Comparison of ENCODE assay signal across 10 mouse cellular contexts in the genomic region with DNA sequence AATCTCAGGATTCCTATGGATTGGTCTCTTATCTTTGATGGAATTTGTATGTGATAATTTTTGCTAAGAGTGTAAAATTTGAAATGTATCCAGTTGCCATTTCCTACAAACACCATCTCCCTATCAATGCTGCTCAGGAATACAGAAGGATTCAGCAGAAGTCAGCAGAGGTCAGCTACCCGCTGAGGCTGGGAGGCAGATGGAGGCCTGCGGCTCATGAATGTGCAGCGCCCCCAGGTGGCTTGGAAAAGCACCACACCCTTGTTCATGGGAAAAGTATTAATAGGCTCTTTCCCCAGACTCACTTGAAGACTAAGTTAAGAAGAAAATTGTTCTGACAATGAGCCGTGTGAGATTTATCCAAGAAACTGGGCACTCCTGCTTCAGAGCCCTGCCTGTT.
DNase-seq lines count a peak whose midpoint lies in the region; ATAC-seq and TF ChIP-seq lines count a peak whose summit lies in the region.
"Had no signal": no experiment of that assay in that cellular context is flagged by ENCODE, and none has a peak within 500 bp of the region (broad histone marks: within the 10 kb centered on the region; RNA-seq: fewer than 3 reads in every experiment).

No protein-coding gene starts in this region.

- no peak overlapping the region for H3K4me3 ChIP-seq in hindbrain, postnatal 0 days (ENCODE audit: low read length)
- H3K4me3 ChIP-seq in hindbrain, embryonic 16.5 days (ENCODE audit: low read length): no peak overlapping the region
- H3K4me3 ChIP-seq in heart, embryonic 10.5 days: no peak overlapping the region
- H3K4me3 ChIP-seq: hindbrain, embryonic 13.5 days; limb, embryonic 13.5 days had no signal

- WGBS in hindbrain, postnatal 0 days: 35% methylated on average over 4 of the region's 4 CpGs
- WGBS in hindbrain, embryonic 16.5 days: 35% methylated on average over 4 of the region's 4 CpGs
- 33% methylated on average over 4 of the region's 4 CpGs for WGBS in heart, embryonic 10.5 days

- no peak for ATAC-seq in hindbrain, postnatal 0 days
- no peak for ATAC-seq in hindbrain, embryonic 16.5 days

- TF ChIP-seq CTCF in hindbrain, postnatal 0 days (IDR thresholded peaks at IDR 0.05; ENCODE audit: low read depth): peak; percentile 49

- H3K27ac ChIP-seq in hindbrain, postnatal 0 days: no peak overlapping the region
- no peak overlapping the region for H3K27ac ChIP-seq in hindbrain, embryonic 16.5 days (ENCODE audit: low read depth, low read length)
- H3K27ac ChIP-seq in heart, embryonic 10.5 days: no peak overlapping the region
- H3K27ac ChIP-seq: hindbrain, embryonic 13.5 days; limb, embryonic 13.5 days had no signal

- peaks cover 6% of the 10 kb centered on the region; the same call in 1 of the 2 replicates for H3K4me1 ChIP-seq in hindbrain, postnatal 0 days (ENCODE audit: insufficient read depth, low read length)
- H3K4me1 ChIP-seq in hindbrain, embryonic 16.5 days (ENCODE audit: control insufficient read depth, insufficient read depth, low read depth, low read length): peaks cover 2% of the 10 kb centered on the region; the same call in 1 of the 2 replicates
- no peaks in the 10 kb centered on the region for H3K4me1 ChIP-seq in heart, embryonic 10.5 days
- H3K4me1 ChIP-seq: hindbrain, embryonic 13.5 days; limb, embryonic 13.5 days had no signal

- H3K27me3 ChIP-seq in hindbrain, postnatal 0 days (ENCODE audit: insufficient read depth, low read length): no peaks in the 10 kb centered on the region
- H3K27me3 ChIP-seq in hindbrain, embryonic 16.5 days (replicated peaks; ENCODE audit: control insufficient read depth, insufficient read depth, low read length): no peaks in the 10 kb centered on the region
- no peaks in the 10 kb centered on the region for H3K27me3 ChIP-seq in heart, embryonic 10.5 days (ENCODE audit: insufficient read depth, poor library complexity, severe bottlenecking)
- H3K27me3 ChIP-seq: hindbrain, embryonic 13.5 days; limb, embryonic 13.5 days had no signal

- DNase-seq in hindbrain, postnatal 0 days (ENCODE audit: low spot score): peak; percentile 28
- DNase-seq in ovary, postnatal 36 days (ENCODE audit: low spot score): peak; percentile 5
- DNase-seq in ovary, adult 18-20 months (ENCODE audit: low spot score): no peak
- peak; percentile 54 for DNase-seq in embryo, embryonic 11 days
- peak; percentile 10 for DNase-seq in retina, postnatal 1 day
- no peak for DNase-seq in frontal cortex, postnatal 10 days (ENCODE audit: low spot score in 2 of 2)
- no peak for DNase-seq in heart, embryonic 10.5 days (ENCODE audit: low spot score)

- no peak overlapping the region for H3K9ac ChIP-seq in hindbrain, postnatal 0 days (replicated peaks; ENCODE audit: low read length)
- no peak overlapping the region for H3K9ac ChIP-seq in hindbrain, embryonic 16.5 days (ENCODE audit: low read depth, low read length)
- H3K9ac ChIP-seq: hindbrain, embryonic 13.5 days; limb, embryonic 13.5 days had no signal

- H3K36me3 ChIP-seq in hindbrain, postnatal 0 days (ENCODE audit: insufficient read depth, low read length): no peaks in the 10 kb centered on the region
- H3K36me3 ChIP-seq in hindbrain, embryonic 16.5 days (ENCODE audit: control insufficient read depth, insufficient read depth, low read length): no peaks in the 10 kb centered on the region
- H3K36me3 ChIP-seq in heart, embryonic 10.5 days: no peaks in the 10 kb centered on the region
- H3K36me3 ChIP-seq: hindbrain, embryonic 13.5 days; limb, embryonic 13.5 days had no signal

- no peaks in the 10 kb centered on the region for H3K9me3 ChIP-seq in hindbrain, postnatal 0 days (ENCODE audit: low read length)
- H3K9me3 ChIP-seq in hindbrain, embryonic 16.5 days (ENCODE audit: control insufficient read depth, low read length): no peaks in the 10 kb centered on the region
- no peaks in the 10 kb centered on the region for H3K9me3 ChIP-seq in heart, embryonic 10.5 days
- H3K9me3 ChIP-seq: hindbrain, embryonic 13.5 days; limb, embryonic 13.5 days had no signal

- no peak overlapping the region for H3K4me2 ChIP-seq in hindbrain, postnatal 0 days (ENCODE audit: low read depth, low read length)
- no peak overlapping the region for H3K4me2 ChIP-seq in hindbrain, embryonic 16.5 days (ENCODE audit: low read length)
- H3K4me2 ChIP-seq: hindbrain, embryonic 13.5 days; limb, embryonic 13.5 days had no signal

Comparison
In these comparisons a context has a peak if more than half of its experiments do, and no peak if none do; other contexts are left out.
1. DNase-seq: peak in hindbrain, postnatal 0 days (single experiment), ovary, postnatal 36 days (single experiment), embryo, embryonic 11 days (single experiment) and retina, postnatal 1 day (single experiment); none in ovary, adult 18-20 months (single experiment), frontal cortex, postnatal 10 days (0 of 2) and heart, embryonic 10.5 days (single experiment).